Mouse (Mus musculus) myocyte (in vitro differentiated cells): ENCODE data around the gene Srgap2. TPM values are rescaled to one million over a fixed set of nuclear protein-coding genes. Genes with fewer than 3 reads are reported as not detected.

Source experiments
- H3K27me3 ChIP-seq: one replicate; pipeline ENCODE4 v1.6.1; 2011; ENCODE audit not compliant: control insufficient read depth, insufficient read depth, insufficient read length
- H3K36me3 ChIP-seq: one replicate; pipeline ENCODE4 v1.6.1; 2011; ENCODE audit not compliant: control insufficient read depth, insufficient read depth
- H3K4me2 ChIP-seq: one replicate; pipeline ENCODE4 v1.6.1; 2011; ENCODE audit warnings: low read depth, control low read depth
- H3K4me3 ChIP-seq: one replicate; pipeline ENCODE4 v1.5.1; 2011; ENCODE audit warnings: mild to moderate bottlenecking, control low read depth, moderate library complexity
- H3K79me2 ChIP-seq: one replicate; pipeline ENCODE4 v1.6.1; 2011; ENCODE audit not compliant: control insufficient read depth, insufficient read depth
- H3ac ChIP-seq: one replicate; pipeline ENCODE4 v1.6.1; 2011; ENCODE audit not compliant: control insufficient read depth, insufficient read length
- CEBPB ChIP-seq: IDR thresholded peaks from 2 replicates; pipeline ENCODE4 v1.6.1; 2011; ENCODE audit warnings: mild to moderate bottlenecking, moderate library complexity; ENCODE audit not compliant: poor library complexity, insufficient read depth, severe bottlenecking
- E2F4 ChIP-seq: IDR thresholded peaks from one replicate; pipeline ENCODE4 v1.6.1; 2011; ENCODE audit warnings: mild to moderate bottlenecking, control low read depth, moderate library complexity; ENCODE audit not compliant: insufficient read depth
- POLR2AphosphoS2 ChIP-seq: IDR thresholded peaks from one replicate; pipeline ENCODE4 v1.6.1; 2011; ENCODE audit warnings: low read depth, control low read depth; ENCODE audit not compliant: insufficient read length
- polyA plus RNA-seq: library from polyadenylated mRNA; unstranded; fragments of >200 nt; fragmentation: generic; extraction: Trizol; gene quantifications from one replicate; pipeline ENCODE4 v1.2.1, GENCODE M21; 2012; ENCODE audit warnings: missing spikeins

The Srgap2 gene
- polyA plus RNA-seq, 1 experiment, result 19.1 TPM

DNA sequence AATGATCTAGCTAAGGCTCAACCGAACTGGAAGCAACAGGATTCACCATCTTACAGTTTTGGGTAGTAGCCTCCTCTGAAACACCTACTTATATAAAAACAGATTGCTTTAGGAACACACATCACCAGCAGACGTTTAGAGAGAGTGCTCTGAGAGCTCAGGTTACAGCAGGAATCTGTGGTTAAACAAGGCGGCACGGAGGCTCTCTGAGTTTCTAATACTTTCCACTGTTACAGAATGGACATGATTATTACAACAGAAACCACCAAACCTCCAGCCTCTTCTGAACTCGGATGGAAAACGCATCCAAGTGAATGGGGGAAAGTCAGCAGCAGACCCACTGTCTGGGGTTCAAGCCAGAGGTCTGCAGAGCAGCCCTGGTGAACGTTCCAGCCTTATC is 291.1 kb downstream of the Srgap2 start:
- TF ChIP-seq E2F4 (no peak), CEBPB (peak; percentile 91), POLR2AphosphoS2 (no peak)

More for the DNA sequence above, 291.1 kb downstream of the Srgap2 start:
- no peak overlapping the region for H3K4me3 ChIP-seq
- H3K79me2 ChIP-seq, result peaks cover 10% of the 10 kb centered on the region
- H3K36me3 ChIP-seq, result no peaks in the 10 kb centered on the region
- no peaks in the 10 kb centered on the region for H3K27me3 ChIP-seq
- no peak overlapping the region for H3ac ChIP-seq
- H3K4me2 ChIP-seq, result peak overlapping the region; percentile 71

Other genes with a start within 250 kb of the Srgap2 start
- gene Ikbke, start 247.7 kb downstream of the Srgap2 start, polyA plus RNA-seq, result 1.7 TPM
- 1.9 TPM for gene Fam72a, start 551 bp upstream of the Srgap2 start, polyA plus RNA-seq
- gene Avpr1b, start 71.9 kb upstream of the Srgap2 start, polyA plus RNA-seq, result not detected
- not detected for gene Ctse, start 111.0 kb upstream of the Srgap2 start, polyA plus RNA-seq
- 1.5 TPM for gene Rab7b, start 161.3 kb upstream of the Srgap2 start, polyA plus RNA-seq
- gene Slc26a9, start 216.7 kb upstream of the Srgap2 start, polyA plus RNA-seq, result not detected